Mouse (Mus musculus): ENCODE data around the gene Capza2.

DNA sequence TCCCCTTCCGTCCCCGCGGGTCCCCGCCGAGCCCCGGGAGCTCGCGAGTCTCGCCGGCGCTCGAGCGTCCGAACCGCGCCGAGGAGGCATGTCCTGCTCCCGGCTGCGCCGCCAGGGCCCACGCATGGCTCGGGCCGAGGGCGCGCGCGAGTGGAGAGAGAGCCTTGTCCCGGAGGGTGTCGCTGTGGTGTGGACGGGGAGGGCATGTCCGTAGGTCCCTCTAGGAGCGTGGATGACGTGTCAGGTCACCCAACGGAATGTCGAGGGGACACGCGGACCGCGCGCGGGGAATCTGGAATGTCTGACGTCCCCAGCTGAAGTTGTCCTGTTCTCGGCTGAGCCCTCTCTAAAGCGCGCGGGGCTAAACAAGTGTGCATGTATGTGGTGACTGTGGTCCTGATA, 58.5 kb downstream of the Capza2 start:
- TF ChIP-seq POLR2A (IDR thresholded peaks at IDR 0.05; ENCODE audit: borderline replicate concordance, extremely low read depth, insufficient read depth, insufficient read length, poor library complexity, severe bottlenecking) (peak; percentile 21; the same call in 1 of the 2 replicates), CTCF (IDR thresholded peaks at IDR 0.05; ENCODE audit: borderline replicate concordance, extremely low read depth, insufficient read depth, insufficient read length) (no peak)

Measured in brain, embryonic 14.5 days (tissue).